Mouse (Mus musculus) liver, adult 2 months (tissue): ENCODE data around the gene Galntl6. TPM values are rescaled to one million over a fixed set of nuclear protein-coding genes. Genes with fewer than 3 reads are reported as not detected.

Source experiments
- DNase-seq: peaks from one replicate; pipeline ENCODE4 v3.0.0-alpha.2; 2011; ENCODE audit warnings: low read depth, low spot score; ENCODE audit errors: extremely low read depth
- H3K27ac ChIP-seq: fragments of 200-500 bp; replicated peaks from 2 replicates; pipeline ENCODE4 v1.5.1; 2012; ENCODE audit warnings: low read depth, mild to moderate bottlenecking, control low read depth, inconsistent platforms, low read length; ENCODE audit not compliant: insufficient read depth
- H3K27me3 ChIP-seq: fragments of 200-500 bp; 2 replicates; pipeline ENCODE4 v1.6.1; 2012; ENCODE audit warnings: mild to moderate bottlenecking, moderate library complexity, low read length, inconsistent platforms; ENCODE audit not compliant: control insufficient read depth, insufficient read depth
- H3K36me3 ChIP-seq: fragments of 200-500 bp; 2 replicates; pipeline ENCODE4 v1.6.1; 2012; ENCODE audit warnings: low read length, inconsistent platforms; ENCODE audit not compliant: control insufficient read depth, insufficient read depth
- H3K4me1 ChIP-seq: fragments of 200-500 bp; 2 replicates; pipeline ENCODE4 v1.6.1; 2011; ENCODE audit warnings: low read length; ENCODE audit not compliant: control insufficient read depth, insufficient read depth
- H3K4me3 ChIP-seq: fragments of 200-500 bp; 2 replicates; pipeline ENCODE4 v1.5.1; 2011; ENCODE audit warnings: low read depth, mild to moderate bottlenecking, control low read depth, low read length, moderate library complexity; ENCODE audit not compliant: insufficient read depth
- H3K79me2 ChIP-seq: fragments of 200-500 bp; 2 replicates; pipeline ENCODE4 v1.6.1; 2012; ENCODE audit warnings: inconsistent platforms, mild to moderate bottlenecking, low read length, moderate library complexity; ENCODE audit not compliant: control insufficient read depth, insufficient read depth
- H3K9ac ChIP-seq: fragments of 200-500 bp; 2 replicates; pipeline ENCODE4 v1.6.1; 2012; ENCODE audit warnings: low read depth, mild to moderate bottlenecking, control low read depth, inconsistent platforms, low read length
- CTCF ChIP-seq: fragments of 200-500 bp; IDR thresholded peaks from 2 replicates; pipeline ENCODE4 v1.5.1; 2011; ENCODE audit warnings: low read depth, low read length, control low read depth
- POLR2A ChIP-seq: fragments of 200-500 bp; IDR thresholded peaks from 2 replicates; pipeline ENCODE4 v1.6.1; 2011; ENCODE audit warnings: low read length, control low read depth; ENCODE audit not compliant: insufficient read depth; ENCODE audit errors: extremely low read depth
- WGBS: fragments of 180-500 bp; shearing (Covaris S2); methylation state at CpG from one replicate; pipeline ENCODE4 v1.1.7; 2018; 5-methylcytosine and 5-hydroxymethylcytosine counted together
- polyA plus RNA-seq: library from polyadenylated mRNA; depleted of rRNA; stranded (reverse); fragments of >200 nt; gene quantifications from 2 replicates; pipeline ENCODE4 v1.2.3, GENCODE M21; 2012
- total RNA-seq: library from RNA; depleted of rRNA; stranded (reverse); fragments of >200 nt; gene quantifications from 2 replicates; pipeline ENCODE4 v1.2.3, GENCODE M21; 2014

The Galntl6 gene
- total and polyA plus RNA-seq, 2 experiments, result not detected

DNA sequence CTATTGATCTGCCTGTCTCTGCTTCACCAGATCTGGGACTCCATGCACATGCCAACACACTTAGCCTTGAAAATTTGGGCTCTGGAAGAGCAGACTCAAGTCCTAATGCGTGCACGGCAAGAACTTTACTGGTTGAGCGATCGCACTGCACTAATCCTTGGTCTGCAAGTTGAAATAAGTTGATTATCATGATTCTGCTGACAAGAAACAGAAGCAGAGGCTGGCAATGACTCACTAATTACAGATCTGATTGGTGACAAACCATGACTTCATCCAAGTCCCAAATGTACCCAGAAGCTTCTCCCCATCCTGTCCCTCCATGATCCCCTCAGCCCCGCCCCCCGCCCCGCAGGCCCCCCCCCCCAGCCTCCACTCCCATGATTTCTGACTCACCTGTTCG lies 1108.6 kb downstream of the Galntl6 start:
- WGBS, result 80% methylated on average over 8 of the region's 8 CpGs
- Histone ChIP-seq H3K4me1 (peaks cover 2% of the 10 kb centered on the region; the same call in 1 of the 2 replicates), H3K27me3 (0 out of 2 replicates have a peak, but pooled peaks cover 3% of the 10 kb centered on the region), H3K9ac (no peak overlapping the region), H3K4me3 (no peak overlapping the region), H3K27ac (no peak overlapping the region), H3K79me2 (no peaks in the 10 kb centered on the region), H3K36me3 (no peaks in the 10 kb centered on the region)
- TF ChIP-seq POLR2A, result no peak
- no peak for TF ChIP-seq CTCF
- DNase-seq, result no peak

DNA sequence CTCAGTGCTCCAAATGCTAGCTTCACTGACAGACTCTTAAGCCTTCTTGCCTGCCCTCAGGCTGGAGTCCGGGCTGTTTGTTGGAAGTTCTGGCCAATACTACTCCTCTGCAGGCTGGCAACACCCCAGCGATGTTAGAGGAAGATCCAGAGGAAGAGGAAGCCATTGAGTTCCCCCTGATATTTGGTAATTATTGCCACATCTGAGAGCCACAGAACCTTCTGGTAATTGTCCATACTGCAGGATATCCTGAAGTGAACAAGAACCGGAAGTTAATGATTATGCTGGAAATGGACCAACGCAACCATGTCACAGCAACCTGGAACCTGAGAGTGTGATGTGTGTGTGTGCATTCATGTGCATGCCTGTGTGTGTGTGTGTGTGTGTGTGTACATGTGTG lies 1111.2 kb downstream of the Galntl6 start:
- WGBS, result 58% methylated on average over 4 of the region's 4 CpGs
- Histone ChIP-seq H3K4me3 (no peak overlapping the region), H3K27ac (no peak overlapping the region), H3K4me1 (peaks cover 2% of the 10 kb centered on the region; the same call in 1 of the 2 replicates), H3K79me2 (no peaks in the 10 kb centered on the region), H3K27me3 (0 out of 2 replicates have a peak, but pooled peaks cover 3% of the 10 kb centered on the region), H3K36me3 (no peaks in the 10 kb centered on the region), H3K9ac (no peak overlapping the region)
- TF ChIP-seq CTCF, result no peak
- no peak for TF ChIP-seq POLR2A
- DNase-seq, result peak; percentile 29

DNA sequence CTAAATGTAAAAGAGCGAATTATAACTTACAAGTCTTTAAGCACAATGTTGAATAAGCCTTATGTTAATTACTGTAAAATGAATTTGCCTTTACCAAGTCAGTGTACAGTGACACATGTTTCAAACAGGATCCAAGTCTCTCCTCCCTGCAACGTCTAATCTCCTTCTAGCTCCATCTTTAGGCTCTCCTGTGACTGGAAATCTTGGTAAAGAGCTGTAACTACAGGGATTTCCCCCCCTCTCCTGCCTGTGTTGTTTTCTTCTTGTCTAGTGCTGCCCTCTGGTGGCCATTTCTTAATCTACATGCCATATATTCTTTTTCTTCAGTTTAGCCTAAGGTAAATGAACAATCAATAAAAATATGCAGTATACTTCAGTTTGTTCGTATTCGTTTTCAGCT lies 1112.1 kb downstream of the Galntl6 start:
- TF ChIP-seq CTCF, result no peak
- no peak for TF ChIP-seq POLR2A
- no peak overlapping the region for H3K4me3 ChIP-seq
- no peak overlapping the region for H3K27ac ChIP-seq
- H3K27me3 ChIP-seq, result 0 out of 2 replicates have a peak, but pooled peaks cover 3% of the 10 kb centered on the region
- H3K9ac ChIP-seq, result no peak overlapping the region; the same call in 1 of the 2 replicates
- no peaks in the 10 kb centered on the region for H3K36me3 ChIP-seq
- H3K79me2 ChIP-seq, result no peaks in the 10 kb centered on the region
- 17% methylated on average over 4 of the region's 4 CpGs for WGBS
- peak; percentile 67 for DNase-seq
- peaks cover 2% of the 10 kb centered on the region; the same call in 1 of the 2 replicates for H3K4me1 ChIP-seq

DNA sequence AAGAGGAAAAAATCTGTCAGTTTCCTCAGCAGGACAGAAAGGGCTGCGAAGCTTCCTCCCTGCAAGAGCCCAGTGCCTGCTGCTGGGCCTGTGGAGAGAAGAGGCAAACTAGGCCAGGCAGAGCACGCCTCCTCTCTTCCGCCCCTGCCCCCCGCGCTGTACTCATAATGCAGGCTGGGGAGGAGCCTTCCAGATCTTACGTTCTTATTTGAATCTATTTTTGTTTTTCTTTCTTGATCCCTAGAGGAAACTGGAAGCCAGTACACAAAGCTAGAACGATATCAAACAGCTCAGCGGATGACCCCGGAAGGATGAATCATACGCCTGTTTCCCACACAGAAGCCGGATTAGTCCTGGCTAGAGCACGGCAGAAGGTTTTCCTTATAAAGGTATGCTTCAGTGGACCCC lies 1112.6 kb downstream of the Galntl6 start:
- H3K27ac ChIP-seq, result no peak overlapping the region
- H3K4me1 ChIP-seq, result peaks cover 2% of the 10 kb centered on the region; the same call in 1 of the 2 replicates
- no peaks in the 10 kb centered on the region for H3K36me3 ChIP-seq
- peak; percentile 34 for DNase-seq
- WGBS, result 19% methylated on average over 12 of the region's 12 CpGs
- TF ChIP-seq CTCF, result no peak
- no peak for TF ChIP-seq POLR2A
- 0 out of 2 replicates have a peak, but pooled peaks cover 3% of the 10 kb centered on the region for H3K27me3 ChIP-seq
- no peaks in the 10 kb centered on the region for H3K79me2 ChIP-seq
- H3K9ac ChIP-seq, result no peak overlapping the region
- no peak overlapping the region for H3K4me3 ChIP-seq

DNA sequence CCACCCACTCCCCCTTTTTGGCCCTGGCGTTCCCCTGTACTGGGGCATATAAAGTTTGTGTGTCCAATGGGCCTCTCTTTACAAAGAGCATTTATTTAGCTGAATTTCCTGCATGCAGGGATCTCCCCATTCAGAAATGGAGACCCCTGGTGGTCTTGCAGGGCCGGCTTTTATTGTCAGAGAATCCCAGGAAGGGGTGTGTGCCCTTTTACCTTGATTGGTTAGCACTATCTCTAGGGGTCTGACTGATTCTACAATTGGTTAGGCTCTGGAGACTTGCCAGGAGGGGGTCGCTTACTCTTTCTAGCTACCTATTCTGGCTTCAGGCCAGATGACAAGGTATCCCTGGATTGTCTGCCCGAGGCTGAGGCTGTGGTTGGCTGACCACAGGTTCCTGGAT lies 1119.0 kb downstream of the Galntl6 start:
- TF ChIP-seq CTCF (no peak), POLR2A (no peak)
- no peak overlapping the region for H3K4me3 ChIP-seq
- no peaks in the 10 kb centered on the region for H3K4me1 ChIP-seq
- H3K36me3 ChIP-seq, result no peaks in the 10 kb centered on the region
- H3K27me3 ChIP-seq, result no peaks in the 10 kb centered on the region
- no peak for DNase-seq
- no peaks in the 10 kb centered on the region for H3K79me2 ChIP-seq
- H3K27ac ChIP-seq, result no peak overlapping the region
- 59% methylated on average over 4 of the region's 4 CpGs for WGBS
- no peak overlapping the region for H3K9ac ChIP-seq

DNA sequence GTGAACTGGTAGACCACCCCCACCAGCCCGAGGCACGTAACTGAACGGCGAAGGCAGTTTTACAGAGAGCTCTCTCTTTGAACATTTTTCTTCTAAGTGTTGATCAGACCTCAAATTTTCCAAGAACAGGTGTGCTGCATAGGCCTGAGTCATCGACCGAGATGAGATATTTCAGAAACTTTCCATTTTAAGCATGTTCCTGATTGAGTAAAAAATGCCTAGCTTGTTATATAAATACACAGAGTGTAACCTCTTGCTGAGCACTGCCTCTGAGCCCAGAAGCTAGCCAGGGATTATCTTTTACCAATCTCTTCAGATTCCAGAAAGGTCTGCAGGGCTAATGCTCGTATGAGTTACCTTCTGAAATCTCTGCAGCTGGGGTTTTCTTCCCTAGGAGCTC lies 1120.2 kb downstream of the Galntl6 start:
- no peaks in the 10 kb centered on the region for H3K27me3 ChIP-seq
- H3K79me2 ChIP-seq, result no peaks in the 10 kb centered on the region
- H3K9ac ChIP-seq, result no peak overlapping the region
- no peak for DNase-seq
- H3K36me3 ChIP-seq, result no peaks in the 10 kb centered on the region
- H3K4me1 ChIP-seq, result no peaks in the 10 kb centered on the region
- 86% methylated on average over 7 of the region's 7 CpGs for WGBS
- H3K27ac ChIP-seq, result no peak overlapping the region
- H3K4me3 ChIP-seq, result no peak overlapping the region
- TF ChIP-seq POLR2A (no peak), CTCF (no peak)
